ENCODE assay signal across 9 mouse cellular contexts in genomic region chr2:25591863-25592262, GRCm38 (mm10). TPM values are rescaled to one million over a fixed set of nuclear protein-coding genes. Genes with fewer than 3 reads are reported as not detected.
A peak's percentile ranks its signal among the peaks of the same experiment; 100 is the strongest.
DNase-seq lines count a peak whose midpoint lies in the region; ATAC-seq and TF ChIP-seq lines count a peak whose summit lies in the region.
"Had no signal": no experiment of that assay in that cellular context is flagged by ENCODE, and none has a peak within 500 bp of the region (broad histone marks: within the 10 kb centered on the region; RNA-seq: fewer than 3 reads in every experiment).

No protein-coding gene starts in this region.

- peak; percentile 68 for TF ChIP-seq CTCF in kidney, adult 2 months (conservative IDR thresholded peaks at IDR 0.05; ENCODE audit: insufficient read depth, insufficient read length, low read depth, low read length)

- no peak overlapping the region for H3K9ac ChIP-seq in liver, embryonic 13.5 days
- no peak overlapping the region for H3K9ac ChIP-seq in neural tube, embryonic 15.5 days (replicated peaks)

- TF ChIP-seq POLR2A in kidney, adult 2 months (IDR thresholded peaks at IDR 0.05; ENCODE audit: low read depth, low read length) = no peak

- H3K27ac ChIP-seq in kidney, adult 2 months (ENCODE audit: insufficient read depth, low read depth, low read length) = no peak overlapping the region
- H3K27ac ChIP-seq in liver, embryonic 13.5 days = no peak overlapping the region
- H3K27ac ChIP-seq in neural tube, embryonic 15.5 days (replicated peaks) = no peak overlapping the region

- peak; percentile 41; the same call in 1 of the 2 replicates for ATAC-seq in liver, embryonic 13.5 days (ENCODE audit: low read depth)
- ATAC-seq in monocyte, adult 5-6 weeks (replicated peaks; ENCODE audit: insufficient number of reproducible peaks, low FRiP score, low TSS enrichment, poor library complexity, severe bottlenecking) = no peak
- ATAC-seq in neural tube, embryonic 15.5 days (ENCODE audit: low FRiP score) = no peak

- H3K27me3 ChIP-seq in kidney, adult 2 months (replicated peaks; ENCODE audit: control insufficient read depth, insufficient read depth, low read length) = no peaks in the 10 kb centered on the region
- no peaks in the 10 kb centered on the region for H3K27me3 ChIP-seq in liver, embryonic 13.5 days
- H3K27me3 ChIP-seq in neural tube, embryonic 15.5 days (replicated peaks) = no peaks in the 10 kb centered on the region

- WGBS in kidney, adult 2 months = 65% methylated on average over 2 of the region's 2 CpGs
- 69% methylated on average over 2 of the region's 2 CpGs for WGBS in liver, embryonic 13.5 days (ENCODE audit: insufficient replicate concordance)
- 86% methylated on average over 2 of the region's 2 CpGs for WGBS in neural tube, embryonic 15.5 days

- no peaks in the 10 kb centered on the region for H3K4me1 ChIP-seq in kidney, adult 2 months (ENCODE audit: control insufficient read depth, insufficient read depth, low read length)
- no peaks in the 10 kb centered on the region for H3K4me1 ChIP-seq in liver, embryonic 13.5 days (replicated peaks)
- no peaks in the 10 kb centered on the region for H3K4me1 ChIP-seq in neural tube, embryonic 15.5 days

- no peaks in the 10 kb centered on the region for H3K9me3 ChIP-seq in liver, embryonic 13.5 days (replicated peaks)
- no peaks in the 10 kb centered on the region for H3K9me3 ChIP-seq in neural tube, embryonic 15.5 days (replicated peaks)

- peak; percentile 59 for DNase-seq in kidney, adult 2 months
- DNase-seq in kidney, adult 11 months = no peak
- peak; percentile 30 for DNase-seq in CD4-positive helper T cell, adult 2 months (ENCODE audit: low read depth, low spot score)
- peak; percentile 32 for DNase-seq in adipocyte (ENCODE audit: low spot score)
- no peak for DNase-seq in liver, embryonic 13.5 days
- no peak for DNase-seq in heart, postnatal 4 days

- no peak overlapping the region for H3K4me3 ChIP-seq in kidney, adult 2 months (ENCODE audit: insufficient read depth, low read depth, low read length)
- H3K4me3 ChIP-seq in liver, embryonic 13.5 days (replicated peaks) = no peak overlapping the region
- H3K4me3 ChIP-seq in neural tube, embryonic 15.5 days (replicated peaks) = no peak overlapping the region

- peaks cover 3% of the 10 kb centered on the region for H3K36me3 ChIP-seq in kidney, adult 2 months (ENCODE audit: control insufficient read depth, insufficient read depth, low read length)
- H3K36me3 ChIP-seq in liver, embryonic 13.5 days = peaks cover 88% of the 10 kb centered on the region
- H3K36me3 ChIP-seq in neural tube, embryonic 15.5 days = peaks cover 89% of the 10 kb centered on the region

- H3K4me2 ChIP-seq in liver, embryonic 13.5 days = no peak overlapping the region
- no peak overlapping the region for H3K4me2 ChIP-seq in neural tube, embryonic 15.5 days

RNA-seq across cellular contexts. Expression of gene Ajm1, which starts 10.3 kb away (rescaled TPM):
- polyA plus RNA-seq in kidney, adult 2 months (2012; rRNA removed) = 0.36 and 0.62 TPM in 2 replicates
- 0.02 TPM in 1 of 2 replicates, not detected in the other for polyA plus RNA-seq in liver, embryonic 13.5 days (2015; fragmentation: Nextera tagmentation; extraction: Ambion mirVana)
- total RNA-seq in monocyte, adult 5-6 weeks (2017) = 0.10 TPM in 1 of 3 replicates, not detected in the others
- polyA plus RNA-seq in neural tube, embryonic 15.5 days (2015; fragmentation: Nextera tagmentation; extraction: Ambion mirVana) = 14.5 and 18.9 TPM in 2 replicates
- under 1 TPM; 0.14 to 0.41 TPM for total RNA-seq in heart, postnatal 4 days (2021)

RNA-seq across cellular contexts. Expression of gene Rabl6, which starts 16.5 kb away (rescaled TPM):
- polyA plus RNA-seq in kidney, adult 2 months (2012; rRNA removed) = 53.8 and 58.9 TPM in 2 replicates
- 29.7 and 29.8 TPM in 2 replicates for polyA plus RNA-seq in liver, embryonic 13.5 days (2015; fragmentation: Nextera tagmentation; extraction: Ambion mirVana)
- 42.7 to 71.6 TPM (median 51.7 TPM) in 3 replicates for total RNA-seq in monocyte, adult 5-6 weeks (2017)
- 66.8 and 69.6 TPM in 2 replicates for polyA plus RNA-seq in neural tube, embryonic 15.5 days (2015; fragmentation: Nextera tagmentation; extraction: Ambion mirVana)
- 10 to 100 TPM; 51.4 to 61.5 TPM for total RNA-seq in heart, postnatal 4 days (2021)

RNA-seq across cellular contexts. Expression of gene Phpt1, which starts 16.8 kb away (rescaled TPM):
- polyA plus RNA-seq in kidney, adult 2 months (2012; rRNA removed) = 74.9 and 92.3 TPM in 2 replicates
- 50.2 and 50.3 TPM in 2 replicates for polyA plus RNA-seq in liver, embryonic 13.5 days (2015; fragmentation: Nextera tagmentation; extraction: Ambion mirVana)
- total RNA-seq in monocyte, adult 5-6 weeks (2017) = 0.67 to 1.9 TPM (median 1.1 TPM) in 3 replicates
- 159 and 181 TPM in 2 replicates for polyA plus RNA-seq in neural tube, embryonic 15.5 days (2015; fragmentation: Nextera tagmentation; extraction: Ambion mirVana)
- total RNA-seq in heart, postnatal 4 days (2021) = 100 to 1,000 TPM; 100 to 101 TPM

RNA-seq across cellular contexts. Expression of gene Mamdc4, which starts 17.2 kb away (rescaled TPM):
- 1.3 and 2.3 TPM in 2 replicates for polyA plus RNA-seq in kidney, adult 2 months (2012; rRNA removed)
- 1.6 and 2.7 TPM in 2 replicates for polyA plus RNA-seq in liver, embryonic 13.5 days (2015; fragmentation: Nextera tagmentation; extraction: Ambion mirVana)
- 2.8 to 6.2 TPM in 2 of 3 replicates, not detected in the other for total RNA-seq in monocyte, adult 5-6 weeks (2017)
- polyA plus RNA-seq in neural tube, embryonic 15.5 days (2015; fragmentation: Nextera tagmentation; extraction: Ambion mirVana) = 2.3 and 33.0 TPM in 2 replicates
- total RNA-seq in heart, postnatal 4 days (2021) = 1 to 10 TPM; 1.4 to 2.3 TPM

RNA-seq across cellular contexts. Expression of gene Ccdc183, which starts 25.6 kb away (rescaled TPM):
- polyA plus RNA-seq in kidney, adult 2 months (2012; rRNA removed) = 0.03 TPM in 1 of 2 replicates, not detected in the other
- polyA plus RNA-seq in liver, embryonic 13.5 days (2015; fragmentation: Nextera tagmentation; extraction: Ambion mirVana) = 0.09 and 0.14 TPM in 2 replicates
- total RNA-seq in monocyte, adult 5-6 weeks (2017) = not detected in 3 replicates
- 0.23 and 0.27 TPM in 2 replicates for polyA plus RNA-seq in neural tube, embryonic 15.5 days (2015; fragmentation: Nextera tagmentation; extraction: Ambion mirVana)
- not detected for total RNA-seq in heart, postnatal 4 days (2021)
- polyA plus RNA-seq: large intestine, adult 2 months had no signal

Comparison
In these comparisons a context has a peak if more than half of its experiments do, and no peak if none do; other contexts are left out.
1. DNase-seq: peak in kidney, adult 2 months (single experiment), CD4-positive helper T cell, adult 2 months (single experiment) and adipocyte (single experiment); none in kidney, adult 11 months (single experiment), liver, embryonic 13.5 days (single experiment) and heart, postnatal 4 days (single experiment).